Mouse (Mus musculus): ENCODE measurements around the gene Atg4c. TPM values are rescaled to one million over a fixed set of nuclear protein-coding genes. Genes with fewer than 3 reads are reported as not detected.

Gene Atg4c
- total RNA-seq, 2 experiments from 2014 or later, result 40.6 to 41.7 TPM

GRCm38 (mm10) chr4:99186412-99187125 is 7.2 kb upstream of the Atg4c start:
- no peak for DNase-seq

GRCm38 (mm10) chr4:99192640-99193039 is 1.1 kb upstream of the Atg4c start:
- DNase-seq, result no peak

GRCm38 (mm10) chr4:99193214-99193613 is 520 bp upstream of the Atg4c start:
- no peak for DNase-seq

- no peak for DNase-seq
Observed at GRCm38 (mm10) chr4:99194826-99195225, 1.1 kb downstream of the Atg4c start.

GRCm38 (mm10) chr4:99198721-99199120 is 5.0 kb downstream of the Atg4c start:
- DNase-seq, result no peak

- DNase-seq, result peak in 1 of 2 experiments; percentile 20
Observed at GRCm38 (mm10) chr4:99199757-99200251, 6.1 kb downstream of the Atg4c start.

- DNase-seq, result no peak
Observed at GRCm38 (mm10) chr4:99200383-99201136, 6.8 kb downstream of the Atg4c start.

- no peak for DNase-seq
Observed at GRCm38 (mm10) chr4:99205773-99206172, 12.0 kb downstream of the Atg4c start.

- no peak for DNase-seq
Observed at GRCm38 (mm10) chr4:99206356-99206755, 12.6 kb downstream of the Atg4c start.

GRCm38 (mm10) chr4:99210087-99210486 is 16.4 kb downstream of the Atg4c start:
- DNase-seq, result no peak

- no peak for DNase-seq
Observed at GRCm38 (mm10) chr4:99211606-99212005, 17.9 kb downstream of the Atg4c start.

GRCm38 (mm10) chr4:99213123-99213522 is 19.4 kb downstream of the Atg4c start:
- no peak for DNase-seq

- DNase-seq, result no peak
Observed at GRCm38 (mm10) chr4:99222221-99222620, 28.5 kb downstream of the Atg4c start.

GRCm38 (mm10) chr4:99224790-99225189 is 31.1 kb downstream of the Atg4c start:
- no peak for DNase-seq

- DNase-seq, result no peak
Observed at GRCm38 (mm10) chr4:99227226-99227625, 33.5 kb downstream of the Atg4c start.

GRCm38 (mm10) chr4:99229371-99229770 is 35.6 kb downstream of the Atg4c start:
- no peak for DNase-seq

GRCm38 (mm10) chr4:99235203-99235856 is 41.6 kb downstream of the Atg4c start:
- DNase-seq, result no peak

GRCm38 (mm10) chr4:99238305-99238704 is 44.6 kb downstream of the Atg4c start:
- DNase-seq, result no peak

- no peak for DNase-seq
Observed at GRCm38 (mm10) chr4:99241674-99242073, 47.9 kb downstream of the Atg4c start.

- no peak for DNase-seq
Observed at GRCm38 (mm10) chr4:99249358-99249757, 55.6 kb downstream of the Atg4c start.

- DNase-seq, result no peak
Observed at GRCm38 (mm10) chr4:99249826-99250225, 56.1 kb downstream of the Atg4c start.

- no peak for DNase-seq
Observed at GRCm38 (mm10) chr4:99252957-99253356, 59.2 kb downstream of the Atg4c start.

- DNase-seq, result no peak
Observed at GRCm38 (mm10) chr4:99263191-99263590, 69.5 kb downstream of the Atg4c start.
